Mouse (Mus musculus) liver, embryonic 12.5 days (tissue): Measurements from ENCODE around the gene Cinp. TPM values are rescaled to one million over a fixed set of nuclear protein-coding genes. Genes with fewer than 3 reads are reported as not detected.

ENCODE experiments used
- ATAC-seq: fragments of 200-750 bp; cut with Nextera tagmentation; 2 replicates; pipeline ENCODE4 v1.8.0; 2017; ENCODE audit warnings: moderate number of reproducible peaks, mild to moderate bottlenecking, moderate library complexity
- H3K27ac ChIP-seq: fragments of 300-500 bp; sonication (generic); 2 replicates; pipeline ENCODE4 v1.5.1; 2016; ENCODE audit warnings: mild to moderate bottlenecking
- H3K27me3 ChIP-seq: fragments of 300-500 bp; sonication (generic); replicated peaks from 2 replicates; pipeline ENCODE4 v1.6.1; 2016; ENCODE audit warnings: mild to moderate bottlenecking, moderate library complexity
- H3K36me3 ChIP-seq: fragments of 300-500 bp; sonication (generic); 2 replicates; pipeline ENCODE4 v1.6.1; 2016; ENCODE audit warnings: mild to moderate bottlenecking, moderate library complexity
- H3K4me1 ChIP-seq: fragments of 300-500 bp; sonication (generic); 2 replicates; pipeline ENCODE4 v1.6.1; 2016
- H3K4me2 ChIP-seq: fragments of 300-500 bp; sonication (generic); 2 replicates; pipeline ENCODE4 v1.6.1; 2016; ENCODE audit warnings: mild to moderate bottlenecking, moderate library complexity
- H3K4me3 ChIP-seq: fragments of 300-500 bp; sonication (generic); 2 replicates; pipeline ENCODE4 v1.5.1; 2016; ENCODE audit warnings: mild to moderate bottlenecking, moderate library complexity
- H3K9ac ChIP-seq: fragments of 300-500 bp; sonication (generic); 2 replicates; pipeline ENCODE4 v1.6.1; 2016; ENCODE audit warnings: mild to moderate bottlenecking, moderate library complexity
- H3K9me3 ChIP-seq: fragments of 300-500 bp; sonication (generic); replicated peaks from 2 replicates; pipeline ENCODE4 v1.6.1; 2016; ENCODE audit warnings: mild to moderate bottlenecking, moderate library complexity
- WGBS: fragments of 180-500 bp; shearing (Covaris S2); methylation state at CpG from one replicate; pipeline ENCODE4 v1.1.7; 2016; ENCODE audit not compliant: insufficient replicate concordance; 5-methylcytosine and 5-hydroxymethylcytosine counted together
- polyA plus RNA-seq: library from polyadenylated mRNA; unstranded; fragments of >200 nt; fragmentation: Nextera tagmentation; extraction: Ambion mirVana; gene quantifications from 2 replicates; pipeline ENCODE4 v1.2.1, GENCODE M21; 2016

Gene Cinp
- polyA plus RNA-seq, 1 experiment from 2014 or later: 103 TPM

DNA sequence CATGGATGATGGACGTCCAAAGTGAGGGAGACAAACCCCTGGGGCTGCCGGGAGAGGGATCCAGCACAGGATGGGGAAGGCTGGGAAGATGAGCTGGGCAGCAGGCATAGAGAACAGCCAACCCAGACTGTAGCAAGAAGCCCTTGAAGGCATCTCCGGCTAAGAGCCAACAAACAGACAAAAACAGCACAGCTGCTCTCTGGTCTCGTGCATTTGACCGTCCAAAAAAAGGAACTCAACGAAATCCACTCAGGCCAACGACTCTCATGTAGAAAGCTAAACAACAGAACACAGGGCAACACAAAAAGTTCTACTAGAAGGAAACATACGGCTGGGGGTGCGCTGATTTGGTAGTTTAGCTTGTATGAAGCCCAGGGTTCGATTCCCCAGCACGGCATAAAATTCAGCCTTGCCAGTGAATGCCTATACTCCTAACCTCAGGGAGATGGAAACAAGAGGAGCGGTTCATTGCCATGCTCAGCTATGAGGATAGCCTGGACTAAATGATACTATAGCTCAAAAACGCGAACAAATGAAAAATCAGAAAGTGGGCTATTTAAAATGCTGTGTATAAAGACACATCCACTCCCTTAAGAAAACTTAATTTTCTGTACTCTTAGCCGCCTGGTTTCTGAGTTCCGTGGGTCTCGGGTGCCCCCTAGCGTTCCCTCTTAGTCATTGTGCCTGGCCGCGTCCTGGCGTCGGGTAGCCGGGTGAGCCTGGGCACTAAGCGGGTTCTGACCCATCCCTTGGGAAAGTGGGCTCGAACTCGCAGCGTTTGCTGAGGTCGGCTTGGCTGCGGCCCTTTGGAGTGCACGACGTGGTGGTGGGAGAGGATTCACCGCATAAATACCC lies 45.5 kb downstream of the Cinp start:
- Histone ChIP-seq H3K9ac (peak overlapping the region; percentile 78), H3K4me3 (peak overlapping the region; percentile 69), H3K36me3 (no peaks in the 10 kb centered on the region), H3K4me2 (peak overlapping the region; percentile 93), H3K27ac (peak overlapping the region; percentile 85), H3K9me3 (no peaks in the 10 kb centered on the region), H3K4me1 (peaks cover 42% of the 10 kb centered on the region), H3K27me3 (peaks cover 5% of the 10 kb centered on the region; the same call in 1 of the 2 replicates)
- WGBS: 17% methylated on average over 32 of the region's 32 CpGs
- ATAC-seq: peak; percentile 13; the same call in 1 of the 2 replicates

GRCm38 (mm10) chr12:110841731-110842493 lies 47.0 kb downstream of the Cinp start:
- H3K9ac ChIP-seq: no peak overlapping the region
- no peak overlapping the region for H3K4me3 ChIP-seq
- peaks cover 44% of the 10 kb centered on the region for H3K4me1 ChIP-seq
- no peaks in the 10 kb centered on the region for H3K36me3 ChIP-seq
- no peaks in the 10 kb centered on the region for H3K9me3 ChIP-seq
- peaks cover 12% of the 10 kb centered on the region; the same call in 1 of the 2 replicates for H3K27me3 ChIP-seq
- H3K4me2 ChIP-seq: peak overlapping the region; percentile 80; the same call in 1 of the 2 replicates
- ATAC-seq: no peak
- WGBS: 63% methylated on average over 5 of the region's 5 CpGs
- no peak overlapping the region for H3K27ac ChIP-seq

DNA sequence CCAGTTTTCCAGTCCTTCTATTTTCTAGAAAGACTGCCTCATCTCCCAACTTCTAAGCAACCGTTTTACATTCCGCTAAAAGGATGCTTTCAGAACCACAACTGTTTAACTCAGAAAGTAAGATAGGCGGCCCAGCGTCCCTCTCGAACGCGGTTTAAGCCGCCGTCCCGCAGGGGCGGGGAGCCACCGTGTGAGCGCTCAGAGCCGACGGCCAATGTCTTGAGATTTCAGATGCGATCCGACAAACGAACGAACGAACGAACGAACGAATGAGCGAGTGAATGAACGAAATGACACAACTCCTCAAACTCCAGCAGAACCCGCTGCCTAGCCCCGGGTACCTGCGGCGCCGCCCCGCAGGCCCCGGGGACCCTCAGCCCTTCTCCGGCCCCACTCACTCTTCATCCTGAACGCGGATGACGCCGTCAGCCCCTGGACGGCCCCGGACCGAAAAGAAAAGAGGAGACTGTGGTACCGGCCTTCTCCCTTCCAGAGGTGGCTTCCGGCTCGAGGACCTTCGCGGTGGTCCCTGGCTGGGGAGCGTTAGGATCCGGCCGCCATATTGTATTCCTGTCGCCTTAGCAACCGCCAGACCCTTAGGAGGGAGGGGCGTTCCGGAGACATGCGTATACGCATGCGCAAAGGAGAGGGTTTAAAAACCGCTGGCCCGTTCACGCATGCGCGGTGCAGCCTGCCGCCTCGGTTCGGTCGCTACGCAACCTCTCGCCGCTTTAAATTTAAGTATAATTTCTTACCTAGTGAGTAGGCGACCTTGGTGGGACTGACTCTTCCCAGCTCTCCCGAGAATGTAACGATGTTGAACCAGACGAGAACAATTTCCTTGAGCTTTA lies 48.4 kb downstream of the Cinp start, which contains the start of gene Mok:
Gene Mok, minus strand, starts transcription at position 592 of the 851 bp plus-strand sequence.
- Histone ChIP-seq H3K27ac (no peak within 1 kb of the TSS), H3K27me3 (peaks cover 15% of the 10 kb centered on the region; the same call in 1 of the 2 replicates), H3K36me3 (no peaks in the 10 kb centered on the region), H3K4me2 (peak within 1 kb of the TSS; percentile 80), H3K9ac (peak within 1 kb of the TSS; percentile 60), H3K4me3 (peak within 1 kb of the TSS; percentile 74), H3K9me3 (no peaks in the 10 kb centered on the region), H3K4me1 (peaks cover 37% of the 10 kb centered on the region)
- ATAC-seq: peak; percentile 40; the same call in 1 of the 2 replicates
- WGBS: under 1% methylated on average over 71 of the region's 71 CpGs

DNA sequence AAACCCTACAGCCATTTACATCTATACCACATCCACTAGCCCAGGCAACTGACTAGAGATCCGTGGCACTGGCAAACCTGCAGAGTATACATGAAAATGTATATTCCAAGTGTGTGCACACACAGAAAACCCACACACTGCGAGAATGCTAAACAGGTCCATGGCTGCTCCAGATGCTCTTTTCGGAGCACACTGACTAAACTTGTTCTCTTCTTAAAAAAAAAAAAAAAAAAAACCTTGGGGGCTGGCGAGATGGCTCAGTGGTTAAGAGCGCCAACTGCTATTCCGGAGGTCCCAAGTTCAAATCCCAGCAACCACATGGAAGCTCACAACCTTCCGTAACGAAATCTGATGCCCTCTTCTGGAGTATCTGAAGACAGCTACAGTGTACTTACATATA lies 51.1 kb downstream of the Cinp start:
- H3K4me1 ChIP-seq: peaks cover 19% of the 10 kb centered on the region
- H3K9me3 ChIP-seq: no peaks in the 10 kb centered on the region
- no peak overlapping the region for H3K9ac ChIP-seq
- no peak overlapping the region for H3K4me2 ChIP-seq
- H3K4me3 ChIP-seq: no peak overlapping the region
- no peaks in the 10 kb centered on the region for H3K36me3 ChIP-seq
- 76% methylated on average over 8 of the region's 8 CpGs for WGBS
- no peak overlapping the region for H3K27ac ChIP-seq
- no peak for ATAC-seq
- H3K27me3 ChIP-seq: peaks cover 15% of the 10 kb centered on the region; the same call in 1 of the 2 replicates

DNA sequence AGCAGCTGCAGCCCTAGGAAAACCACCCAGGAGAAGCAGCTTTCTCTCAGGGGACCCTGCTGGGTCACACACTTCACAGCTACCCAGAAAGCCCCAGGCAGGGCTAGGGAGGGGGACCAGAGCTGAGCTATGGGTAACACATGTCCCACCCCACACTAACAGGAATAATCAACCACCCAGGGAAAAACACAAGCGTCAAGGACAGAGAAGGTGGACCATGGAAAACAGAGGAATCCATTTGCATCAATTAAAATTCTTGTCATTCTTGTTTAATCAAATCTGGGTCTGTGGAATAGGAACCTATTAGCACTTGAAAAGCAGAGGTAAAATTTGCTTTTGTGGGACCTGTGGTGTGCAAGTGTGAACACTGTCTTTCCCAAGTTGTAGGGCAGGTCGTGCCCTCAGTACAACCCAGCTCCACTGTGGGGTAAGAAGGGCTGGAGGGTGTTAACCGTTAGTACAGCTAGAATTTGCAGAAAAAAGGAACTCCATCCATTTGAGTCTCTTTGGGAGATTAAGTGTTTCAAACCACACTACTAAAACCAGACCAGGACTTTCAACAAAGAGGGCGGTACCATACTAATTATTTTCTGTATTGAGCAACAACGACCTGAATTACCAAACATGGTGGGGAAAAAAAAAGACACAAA lies 51.6 kb downstream of the Cinp start:
- ATAC-seq: no peak
- Histone ChIP-seq H3K9me3 (no peaks in the 10 kb centered on the region), H3K4me3 (no peak overlapping the region), H3K27me3 (peaks cover 15% of the 10 kb centered on the region; the same call in 1 of the 2 replicates), H3K36me3 (no peaks in the 10 kb centered on the region), H3K27ac (no peak overlapping the region), H3K9ac (no peak overlapping the region), H3K4me2 (no peak overlapping the region), H3K4me1 (peaks cover 19% of the 10 kb centered on the region)
- 36% methylated on average over 5 of the region's 5 CpGs for WGBS

- H3K27me3 ChIP-seq: peaks cover 15% of the 10 kb centered on the region; the same call in 1 of the 2 replicates
- H3K4me3 ChIP-seq: no peak overlapping the region
- no peak overlapping the region for H3K27ac ChIP-seq
- no peaks in the 10 kb centered on the region for H3K36me3 ChIP-seq
- H3K9me3 ChIP-seq: no peaks in the 10 kb centered on the region
- 54% methylated on average over 6 of the region's 6 CpGs for WGBS
- H3K4me2 ChIP-seq: no peak overlapping the region
- H3K4me1 ChIP-seq: peaks cover 19% of the 10 kb centered on the region
- no peak for ATAC-seq
- H3K9ac ChIP-seq: no peak overlapping the region
These were observed 52.2 kb downstream of the Cinp start for GRCm38 (mm10) chr12:110836729-110837128.

DNA sequence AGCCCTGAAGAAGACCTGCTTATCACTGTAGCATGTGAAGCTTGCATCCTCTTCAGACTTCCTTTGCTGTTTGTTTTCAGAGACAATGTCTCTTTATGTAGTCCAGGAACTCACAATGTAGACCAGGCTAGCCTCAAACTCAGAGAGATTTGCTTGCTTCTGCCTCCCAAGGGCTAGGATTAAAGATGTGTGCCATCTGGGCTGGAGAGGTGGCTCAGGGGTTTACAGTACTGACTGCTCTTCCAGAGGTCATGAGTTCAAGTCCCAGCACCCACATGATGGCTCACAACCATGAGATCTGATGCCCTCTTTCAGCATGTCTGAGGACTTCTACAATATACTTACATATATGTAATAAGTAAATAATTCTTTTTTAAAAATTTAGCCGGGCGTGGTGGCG lies 53.8 kb downstream of the Cinp start:
- no peak overlapping the region for H3K4me3 ChIP-seq
- no peak overlapping the region for H3K27ac ChIP-seq
- peaks cover 15% of the 10 kb centered on the region; the same call in 1 of the 2 replicates for H3K27me3 ChIP-seq
- no peak overlapping the region for H3K9ac ChIP-seq
- no peak for ATAC-seq
- H3K36me3 ChIP-seq: no peaks in the 10 kb centered on the region
- H3K4me2 ChIP-seq: no peak overlapping the region
- 83% methylated on average over 3 of the region's 3 CpGs for WGBS
- peaks cover 8% of the 10 kb centered on the region for H3K4me1 ChIP-seq
- H3K9me3 ChIP-seq: no peaks in the 10 kb centered on the region

- Histone ChIP-seq H3K4me1 (no peaks in the 10 kb centered on the region), H3K27ac (no peak overlapping the region), H3K4me3 (no peak overlapping the region), H3K36me3 (no peaks in the 10 kb centered on the region), H3K9me3 (no peaks in the 10 kb centered on the region), H3K9ac (no peak overlapping the region), H3K27me3 (no peaks in the 10 kb centered on the region; the same call in 1 of the 2 replicates), H3K4me2 (no peak overlapping the region)
- WGBS: 74% methylated on average over 9 of the region's 11 CpGs
- no peak for ATAC-seq
These were observed 58.5 kb downstream of the Cinp start for GRCm38 (mm10) chr12:110830293-110831024.

- ATAC-seq: no peak
These were observed 60.0 kb downstream of the Cinp start for GRCm38 (mm10) chr12:110828908-110829307.

More at GRCm38 (mm10) chr12:110828908-110829307, 60.0 kb downstream of the Cinp start:
- H3K27ac ChIP-seq: no peak overlapping the region
- no peaks in the 10 kb centered on the region for H3K27me3 ChIP-seq
- H3K9me3 ChIP-seq: no peaks in the 10 kb centered on the region
- H3K4me1 ChIP-seq: no peaks in the 10 kb centered on the region
- H3K36me3 ChIP-seq: no peaks in the 10 kb centered on the region
- 82% methylated on average over 4 of the region's 4 CpGs for WGBS
- H3K4me2 ChIP-seq: no peak overlapping the region
- H3K9ac ChIP-seq: no peak overlapping the region
- no peak overlapping the region for H3K4me3 ChIP-seq
